Mouse (Mus musculus) mammary gland, adult 2 months (tissue): Measurements from ENCODE around the gene Armc9. TPM values are rescaled to one million over a fixed set of nuclear protein-coding genes. Genes with fewer than 3 reads are reported as not detected.

Experiments used
- polyA plus RNA-seq: library from polyadenylated mRNA; depleted of rRNA; stranded (reverse); fragments of >200 nt; gene quantifications from 2 replicates; pipeline ENCODE4 v1.2.3, GENCODE M21; 2012; ENCODE audit warnings: low replicate concordance; rRNA removed

Gene Armc9
- polyA plus RNA-seq = 3.5 and 3.8 TPM in 2 replicates

DNA sequence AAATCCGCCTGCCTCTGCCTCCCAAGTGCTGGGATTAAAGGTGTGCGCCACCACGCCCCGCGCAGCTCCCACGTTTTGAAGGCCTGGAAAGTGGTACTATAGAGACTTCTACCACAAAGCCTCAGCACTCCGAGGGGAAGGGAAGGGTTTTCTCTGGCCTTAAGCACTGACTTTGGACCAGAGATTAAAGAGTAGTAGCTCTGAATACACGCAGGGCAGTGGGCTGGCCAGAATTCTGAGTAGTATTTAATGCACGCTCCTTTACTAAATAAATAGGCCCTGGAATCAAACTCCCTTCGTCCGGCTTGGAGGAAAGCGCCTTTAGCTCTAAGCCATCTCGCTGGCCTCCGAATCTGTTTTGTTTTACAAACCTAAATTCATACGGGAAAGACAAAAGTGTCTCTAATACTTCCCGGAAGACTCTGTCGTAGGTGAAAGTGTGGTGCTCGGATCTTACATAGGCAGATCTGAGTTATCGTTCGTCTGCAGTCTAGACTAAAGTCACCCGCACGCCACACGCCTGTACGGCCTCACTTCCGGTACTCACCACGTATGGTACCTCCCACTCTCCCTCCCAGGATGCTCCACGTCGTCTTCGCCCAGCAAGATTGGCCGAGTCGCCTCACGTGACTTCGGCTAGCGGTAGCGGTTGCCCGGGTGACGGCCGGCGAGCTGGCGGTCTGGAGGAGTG is at the start of gene Armc9:
Armc9 (plus strand) TSS at position 648 of the 691 bp plus-strand sequence.

DNA sequence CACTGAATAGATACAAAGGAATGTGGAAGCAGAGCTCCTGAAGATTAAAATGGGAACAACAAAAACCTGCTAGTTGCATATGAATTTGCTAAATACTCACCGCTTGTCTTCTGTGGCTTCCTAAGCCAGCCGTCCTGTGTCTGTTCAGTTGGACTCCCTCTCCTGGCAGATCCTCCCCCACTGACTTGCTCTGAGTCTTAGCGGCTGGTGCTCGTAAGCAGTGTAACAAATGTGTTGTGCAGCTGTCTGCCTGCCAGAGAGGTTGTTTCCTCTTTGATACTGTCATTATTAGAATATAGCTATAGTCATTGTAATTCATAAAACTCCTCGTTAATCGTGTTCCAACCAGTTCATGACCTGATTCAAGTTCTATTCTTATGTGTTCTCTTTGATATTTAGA is 42.8 kb upstream of the Armc9 start, which contains the start of gene Htr2b:
Htr2b (minus strand) TSS at position 192 of the 400 bp plus-strand sequence.

DNA sequence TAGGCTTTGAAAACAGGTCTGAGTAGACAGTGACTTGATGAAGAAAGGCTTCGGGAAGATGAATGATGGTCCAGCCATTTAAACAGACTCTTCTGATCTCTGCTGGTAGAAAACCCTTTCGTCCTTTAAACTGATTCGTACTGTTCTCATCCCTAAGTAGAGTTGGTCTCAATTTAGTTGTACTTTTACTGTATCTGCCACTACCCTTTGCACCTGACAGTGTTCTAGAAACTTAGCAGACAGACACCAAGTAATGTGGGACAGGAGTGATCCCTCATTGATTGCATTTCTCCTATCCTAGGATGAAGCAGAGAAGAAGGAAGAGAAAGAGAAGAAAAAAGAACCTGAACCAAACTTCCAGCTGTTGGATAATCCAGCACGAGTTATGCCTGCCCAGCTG is 21.2 kb upstream of the Armc9 start, which contains the start of gene Gm21972:
Gm21972 (plus strand) TSS at position 301 of the 400 bp plus-strand sequence.

GRCm38 (mm10) chr1:86302532-86302931 is 148.0 kb downstream of the Armc9 start, which contains the start of gene B3gnt7:
B3gnt7 (plus strand) TSS chr1:86302832.

Other genes with a start within 250 kb of the Armc9 start
- gene 4933407L21Rik, start 226.3 kb upstream of the Armc9 start, polyA plus RNA-seq = 0.11 TPM in 1 of 2 replicates, not detected in the other
- 0.55 and 0.63 TPM in 2 replicates for gene Gpr55, start 193.8 kb upstream of the Armc9 start, polyA plus RNA-seq
- not detected in 2 replicates for gene Spata3, start 138.0 kb upstream of the Armc9 start, polyA plus RNA-seq
- gene 2810459M11Rik, start 108.9 kb upstream of the Armc9 start, polyA plus RNA-seq = 0.42 and 1.9 TPM in 2 replicates
- 40.1 and 122 TPM in 2 replicates for gene Psmd1, start 90.4 kb upstream of the Armc9 start, polyA plus RNA-seq
- 1.1 TPM in 1 of 2 replicates, not detected in the other for gene Htr2b, start 42.8 kb upstream of the Armc9 start, polyA plus RNA-seq
- gene Gm21972, start 21.1 kb upstream of the Armc9 start, polyA plus RNA-seq = not detected in 2 replicates
- 7.1 and 8.3 TPM in 2 replicates for gene B3gnt7, start 148.1 kb downstream of the Armc9 start, polyA plus RNA-seq
- 4.1 and 8.2 TPM in 2 replicates for gene Ncl, start 204.6 kb downstream of the Armc9 start, polyA plus RNA-seq